Mouse (Mus musculus): ENCODE data around the gene Adamts8. TPM values are rescaled to one million over a fixed set of nuclear protein-coding genes. Genes with fewer than 3 reads are reported as not detected.

The Adamts8 gene
- polyA plus RNA-seq, 1 experiment from 2014 or later = 0.72 TPM

- no peaks in the 10 kb centered on the region for H3K4me1 ChIP-seq (ENCODE audit: control insufficient read depth, insufficient read depth, low read length)
- H3K27me3 ChIP-seq (replicated peaks; ENCODE audit: control insufficient read depth, insufficient read depth, low read length) = no peaks in the 10 kb centered on the region
- H3K9me3 ChIP-seq (replicated peaks; ENCODE audit: control insufficient read depth, low read length) = no peaks in the 10 kb centered on the region
- DNase-seq (ENCODE audit: low spot score) (no peak), ATAC-seq (no peak)
- H3K36me3 ChIP-seq (ENCODE audit: control insufficient read depth, insufficient read depth, low read length) = no peaks in the 10 kb centered on the region
- no peak overlapping the region for H3K9ac ChIP-seq (ENCODE audit: low read length)
- no peak overlapping the region for H3K4me3 ChIP-seq (ENCODE audit: low read depth, low read length)
- H3K4me2 ChIP-seq (ENCODE audit: low read length) = no peak overlapping the region
- WGBS = 79% methylated on average over 1 of the region's 1 CpGs
- no peak overlapping the region for H3K27ac ChIP-seq (ENCODE audit: low read depth, low read length)
These were observed 69.2 kb downstream of the Adamts8 start for GRCm38 (mm10) chr9:31011533-31011932.

GRCm38 (mm10) chr9:31012674-31013073, 70.3 kb downstream of the Adamts8 start:
- 83% methylated on average over 4 of the region's 4 CpGs for whole genome bisulfite sequencing
- H3K4me1 ChIP-seq (ENCODE audit: control insufficient read depth, insufficient read depth, low read length) = no peaks in the 10 kb centered on the region
- H3K36me3 ChIP-seq (ENCODE audit: control insufficient read depth, insufficient read depth, low read length) = no peaks in the 10 kb centered on the region
- no peak overlapping the region for H3K4me3 ChIP-seq (ENCODE audit: low read depth, low read length)
- H3K27ac ChIP-seq (ENCODE audit: low read depth, low read length) = no peak overlapping the region
- no peak for ATAC-seq
- no peaks in the 10 kb centered on the region for H3K9me3 ChIP-seq (replicated peaks; ENCODE audit: control insufficient read depth, low read length)
- H3K4me2 ChIP-seq (ENCODE audit: low read length) = no peak overlapping the region
- H3K9ac ChIP-seq (ENCODE audit: low read length) = no peak overlapping the region
- H3K27me3 ChIP-seq (replicated peaks; ENCODE audit: control insufficient read depth, insufficient read depth, low read length) = no peaks in the 10 kb centered on the region
- DNase-seq (ENCODE audit: low spot score) = no peak

DNA sequence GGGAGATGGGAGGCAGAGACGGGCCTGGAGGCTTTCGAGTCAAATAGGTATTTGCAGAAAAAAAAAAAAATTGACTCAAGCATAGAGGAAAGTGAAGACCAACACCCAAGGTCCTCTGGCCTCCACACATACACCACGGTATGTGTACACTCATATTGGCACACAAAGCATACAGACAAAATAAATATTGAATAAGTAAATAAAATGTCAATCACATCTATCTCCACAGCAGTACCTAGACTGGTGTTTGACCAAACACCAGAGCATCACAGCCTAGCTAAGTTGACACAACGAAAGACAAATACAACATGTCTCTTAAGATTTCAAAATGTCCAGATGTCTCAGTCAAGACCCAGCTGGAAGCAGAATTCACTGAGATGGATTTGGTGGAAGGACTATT, 71.1 kb downstream of the Adamts8 start:
- ATAC-seq = no peak
- no peaks in the 10 kb centered on the region for H3K4me1 ChIP-seq (ENCODE audit: control insufficient read depth, insufficient read depth, low read length)
- DNase-seq (ENCODE audit: low spot score) = no peak
- WGBS = 93% methylated on average over 4 of the region's 4 CpGs
- H3K4me3 ChIP-seq (ENCODE audit: low read depth, low read length) = no peak overlapping the region
- H3K9me3 ChIP-seq (replicated peaks; ENCODE audit: control insufficient read depth, low read length) = no peaks in the 10 kb centered on the region
- H3K27me3 ChIP-seq (replicated peaks; ENCODE audit: control insufficient read depth, insufficient read depth, low read length) = no peaks in the 10 kb centered on the region
- no peak overlapping the region for H3K9ac ChIP-seq (ENCODE audit: low read length)
- H3K27ac ChIP-seq (ENCODE audit: low read depth, low read length) = no peak overlapping the region
- H3K4me2 ChIP-seq (ENCODE audit: low read length) = no peak overlapping the region
- no peaks in the 10 kb centered on the region for H3K36me3 ChIP-seq (ENCODE audit: control insufficient read depth, insufficient read depth, low read length)

Other genes starting within 250 kb of the Adamts8 start
- 2.4 and 2.8 TPM in 2 replicates for gene Adamts15, start 20.1 kb upstream of the Adamts8 start, polyA plus RNA-seq (2014; fragmentation: Nextera tagmentation; extraction: Ambion mirVana)
- gene Zbtb44, start 88.1 kb downstream of the Adamts8 start, polyA plus RNA-seq (2014; fragmentation: Nextera tagmentation; extraction: Ambion mirVana) = 3.1 and 4.6 TPM in 2 replicates
- 0.18 and 0.27 TPM in 2 replicates for gene St14, start 189.3 kb downstream of the Adamts8 start, polyA plus RNA-seq (2014; fragmentation: Nextera tagmentation; extraction: Ambion mirVana)